Mouse (Mus musculus): ENCODE data around the gene Msantd2.

The Msantd2 gene

DNA sequence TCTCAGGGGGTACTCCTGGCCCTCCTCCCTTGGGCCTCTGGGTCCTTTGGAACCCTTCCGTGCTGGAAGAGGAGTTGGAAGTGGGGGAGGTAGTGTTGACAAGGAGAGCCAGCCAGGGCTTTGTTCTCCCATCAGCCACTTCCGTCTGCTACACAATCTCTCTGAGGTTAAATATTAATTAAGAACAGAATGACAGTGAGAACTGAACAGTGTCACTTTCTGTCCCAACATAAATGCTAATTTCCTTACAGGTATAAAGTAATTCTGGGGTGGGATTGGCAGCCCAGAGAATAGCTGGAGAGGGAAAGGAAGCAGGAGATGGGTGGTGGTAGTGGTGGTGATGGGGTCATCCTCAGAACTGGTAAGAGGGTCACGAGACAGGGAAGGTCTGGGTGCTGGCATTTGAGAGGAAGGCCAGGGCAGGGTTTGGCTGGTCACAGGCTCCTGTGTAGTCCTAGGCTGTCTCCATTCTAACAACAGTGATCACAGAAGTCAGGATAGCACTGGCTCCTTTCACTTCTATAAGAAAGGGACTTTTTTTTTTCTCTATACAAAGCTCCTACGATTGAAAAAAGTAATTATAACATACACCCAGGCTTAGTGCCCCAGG, 79.6 kb downstream of the Msantd2 start:
- DNase-seq (ENCODE audit: low read depth, low spot score), result no peak

DNA sequence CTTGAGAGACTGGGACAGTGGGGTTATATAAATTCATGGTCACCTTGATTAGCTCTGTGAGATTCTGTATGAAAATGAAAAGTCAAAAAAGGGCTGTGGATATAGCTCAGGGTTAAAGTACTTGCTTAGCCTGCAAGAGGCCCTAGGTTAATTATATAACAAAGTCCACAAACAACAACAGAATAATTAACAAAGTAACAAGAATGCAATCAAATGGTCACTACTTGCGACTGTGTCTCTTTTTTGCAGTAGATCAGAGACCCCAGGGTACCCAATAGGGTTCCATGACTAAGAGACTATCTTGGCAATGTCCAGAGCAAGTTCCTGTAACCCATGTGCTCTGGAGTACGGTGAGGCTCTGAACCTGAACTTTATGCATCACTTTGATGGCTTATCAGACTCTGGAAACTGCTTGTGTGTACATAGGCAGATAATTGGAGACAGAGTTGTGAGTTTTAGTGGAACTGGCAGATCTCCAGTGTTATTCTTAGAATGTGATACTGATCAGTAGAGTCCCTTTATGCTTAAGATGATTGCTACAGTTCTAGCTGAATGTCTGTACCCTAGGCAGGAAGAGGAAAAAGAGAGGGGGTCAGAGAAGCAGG, 80.2 kb downstream of the Msantd2 start:
- DNase-seq (ENCODE audit: low read depth, low spot score), result no peak

DNA sequence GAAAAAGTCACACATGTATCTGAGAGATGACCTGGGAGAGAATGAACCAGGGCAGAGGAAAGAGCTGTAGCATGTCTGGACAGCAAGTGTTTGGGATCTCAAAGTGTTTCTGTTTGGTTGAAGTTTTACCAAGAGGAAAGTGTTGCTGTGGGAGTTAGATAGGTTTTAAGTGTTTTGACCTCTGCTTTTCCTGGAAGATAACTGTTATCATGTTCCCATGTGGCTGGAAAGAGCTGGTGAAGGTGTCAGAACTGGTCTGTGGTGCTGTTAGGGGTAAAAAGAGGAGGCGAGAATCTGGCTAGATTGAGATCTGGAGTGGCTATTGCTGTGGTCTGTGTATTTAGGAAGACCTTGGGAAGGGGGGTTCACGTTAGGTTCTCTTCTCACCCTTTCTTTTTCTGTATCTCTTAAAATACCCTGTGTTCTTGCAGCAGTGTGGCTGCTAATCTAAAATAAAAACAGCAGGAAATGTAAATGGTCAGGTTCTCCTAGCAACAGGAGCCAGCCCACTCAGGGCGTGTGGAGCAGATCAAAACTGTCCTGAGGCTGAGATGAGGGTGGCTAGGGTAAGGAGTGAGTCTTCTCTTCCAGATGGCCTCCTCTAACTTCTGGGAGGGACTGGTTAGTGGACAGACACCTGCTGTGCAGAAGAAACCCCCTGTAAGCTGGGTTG, 83.2 kb downstream of the Msantd2 start:
- no peak for DNase-seq (ENCODE audit: low read depth, low spot score)
